8 mouse cellular contexts compared by ENCODE assay signal in genomic region chr1:61143030-61143753, GRCm38 (mm10).
A peak's percentile ranks its signal among the peaks of the same experiment; 100 is the strongest.
DNase-seq lines count a peak whose midpoint lies in the region; ATAC-seq lines count a peak whose summit lies in the region.

No protein-coding gene starts in this region.

- H3K27me3 ChIP-seq in lung, embryonic 16.5 days (ENCODE audit: control insufficient read depth, insufficient read depth, low read depth, low read length) = no peaks in the 10 kb centered on the region
- peaks cover 18% of the 10 kb centered on the region for H3K27me3 ChIP-seq in midbrain, embryonic 10.5 days (ENCODE audit: low read depth, poor library complexity, severe bottlenecking)

- peak; percentile 34 to 50 for DNase-seq in cerebellum, postnatal 10 days
- no peak for DNase-seq in cerebellum, adult 9-10 months
- DNase-seq in lung, postnatal 14 days = no peak
- peak; percentile 23 for DNase-seq in midbrain, embryonic 10.5 days (ENCODE audit: low spot score)
- peak; percentile 20 for DNase-seq in yolk sac, embryonic 10.5 days (ENCODE audit: low spot score)
- no peak for DNase-seq in spleen, adult 18-20 months
- no peak for DNase-seq in urinary bladder, adult 2 months (ENCODE audit: low spot score)

- peaks cover 23% of the 10 kb centered on the region for H3K4me1 ChIP-seq in lung, embryonic 16.5 days (replicated peaks; ENCODE audit: control insufficient read depth, insufficient read depth, low read length)
- peaks cover 72% of the 10 kb centered on the region for H3K4me1 ChIP-seq in midbrain, embryonic 10.5 days

- ATAC-seq in lung, embryonic 16.5 days (ENCODE audit: low read depth) = no peak

- H3K9me3 ChIP-seq in lung, embryonic 16.5 days (ENCODE audit: control insufficient read depth, low read length) = no peaks in the 10 kb centered on the region
- H3K9me3 ChIP-seq in midbrain, embryonic 10.5 days (replicated peaks) = no peaks in the 10 kb centered on the region

- no peaks in the 10 kb centered on the region for H3K36me3 ChIP-seq in lung, embryonic 16.5 days (ENCODE audit: control insufficient read depth, insufficient read depth, low read length)
- H3K36me3 ChIP-seq in midbrain, embryonic 10.5 days = no peaks in the 10 kb centered on the region

- no peak overlapping the region for H3K9ac ChIP-seq in lung, embryonic 16.5 days (ENCODE audit: low read length)

- WGBS in lung, embryonic 16.5 days = 26% methylated on average over 14 of the region's 14 CpGs
- WGBS in midbrain, embryonic 10.5 days = 30% methylated on average over 14 of the region's 14 CpGs

- peak overlapping the region; percentile 14; the same call in 1 of the 2 replicates for H3K4me2 ChIP-seq in lung, embryonic 16.5 days (ENCODE audit: low read depth, low read length)

- H3K27ac ChIP-seq in lung, embryonic 16.5 days (ENCODE audit: low read length) = no peak overlapping the region
- H3K27ac ChIP-seq in midbrain, embryonic 10.5 days (replicated peaks) = peak overlapping the region; percentile 55

- H3K4me3 ChIP-seq in lung, embryonic 16.5 days (ENCODE audit: low read length) = no peak overlapping the region
- H3K4me3 ChIP-seq in midbrain, embryonic 10.5 days = no peak overlapping the region

Comparison
In these comparisons a context has a peak if more than half of its experiments do, and no peak if none do; other contexts are left out.
1. DNase-seq: peak in cerebellum, postnatal 10 days (2 of 2), midbrain, embryonic 10.5 days (single experiment) and yolk sac, embryonic 10.5 days (single experiment); none in cerebellum, adult 9-10 months (single experiment), lung, postnatal 14 days (single experiment), spleen, adult 18-20 months (0 of 2) and urinary bladder, adult 2 months (single experiment).